Mouse (Mus musculus): ENCODE results near the gene Zbtb5. TPM values are rescaled to one million over a fixed set of nuclear protein-coding genes. Genes with fewer than 3 reads are reported as not detected.
A peak's percentile ranks its signal among the peaks of the same experiment; 100 is the strongest.

Zbtb5 gene
- total and polyA plus RNA-seq, 3 experiments: 9.1 to 10.2 TPM; not detected in 1

DNA sequence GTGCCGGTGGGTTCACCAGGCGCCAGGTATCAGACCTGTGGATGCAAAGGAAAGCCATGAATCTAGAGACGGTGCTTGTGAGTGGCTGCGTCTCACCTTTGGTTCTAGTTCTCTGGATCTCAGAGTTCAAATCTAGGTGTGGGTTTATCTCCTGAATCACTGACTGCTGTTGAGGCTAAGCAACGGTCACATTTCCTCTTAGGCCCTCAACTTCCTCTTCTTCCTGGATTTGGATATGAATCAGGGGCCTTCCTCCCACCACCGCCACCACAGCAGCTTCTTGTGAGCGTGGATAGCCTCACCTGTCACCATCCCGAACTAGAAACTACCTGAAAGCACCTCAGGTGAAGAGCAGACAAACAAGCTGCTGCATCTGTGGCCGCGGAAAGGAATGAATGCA is 23.8 kb upstream of the Zbtb5 start:
- Histone ChIP-seq H3K79me2 (ENCODE audit: control insufficient read depth, insufficient read depth, low read length, poor library complexity) (no peaks in the 10 kb centered on the region), H3K27ac (ENCODE audit: control insufficient read depth, low read depth, low read length) (no peak overlapping the region), H3K36me3 (ENCODE audit: control insufficient read depth in 1 of 2, insufficient read depth in 2 of 2, low read length in 2 of 2) (peaks cover 0 to 2% of the 10 kb centered on the region in 2 experiments; a peak in 2 of 4 replicates), H3K4me3 (ENCODE audit: control insufficient read depth in 1 of 2, insufficient read depth in 1 of 2, low read depth in 2 of 2, low read length in 2 of 2) (no peak overlapping the region), H3K4me1 (ENCODE audit: control insufficient read depth in 1 of 2, insufficient read depth in 2 of 2, low read length in 2 of 2) (peaks cover 0 to 9% of the 10 kb centered on the region in 2 experiments; a peak in 2 of 4 replicates), H3K9ac (ENCODE audit: control insufficient read depth, low read depth, low read length, poor library complexity, severe bottlenecking) (no peak overlapping the region), H3K9me3 (replicated peaks; ENCODE audit: insufficient read depth, low read length) (no peaks in the 10 kb centered on the region), H3K27me3 (ENCODE audit: control insufficient read depth in 1 of 2, insufficient read depth in 2 of 2, low read length in 2 of 2) (no peaks in the 10 kb centered on the region)
- DNase-seq (ENCODE audit: low read depth, low spot score): peak; percentile 44
- TF ChIP-seq JUND (IDR thresholded peaks at IDR 0.05; ENCODE audit: low read depth, low read length): no peak
- TF ChIP-seq NRF1 (IDR thresholded peaks at IDR 0.05; ENCODE audit: insufficient read depth, low read depth, low read length, poor library complexity, severe bottlenecking): no peak
- TF ChIP-seq EP300 (IDR thresholded peaks at IDR 0.05; ENCODE audit: low read depth in 1 of 2, low read length in 2 of 2): peak; percentile 57
- TF ChIP-seq USF2 (IDR thresholded peaks at IDR 0.05; ENCODE audit: borderline replicate concordance in 1 of 2, insufficient read depth in 1 of 2, low read depth in 1 of 2, low read length in 2 of 2): no peak
- peak; percentile 66 for TF ChIP-seq MYB (IDR thresholded peaks at IDR 0.05; ENCODE audit: low read depth, low read length)
- TF ChIP-seq ZMIZ1 (IDR thresholded peaks at IDR 0.05; ENCODE audit: low read depth, low read length): no peak
- TF ChIP-seq ETS1 (IDR thresholded peaks at IDR 0.05; ENCODE audit: low read depth, low read length): no peak
- TF ChIP-seq POLR2AphosphoS5 (IDR thresholded peaks at IDR 0.05; ENCODE audit: borderline replicate concordance, low read depth, low read length): no peak
- peak; percentile 30; the same call in 1 of the 2 replicates for TF ChIP-seq GATA1 (IDR thresholded peaks at IDR 0.05; ENCODE audit: low read depth, low read length)
- no peak for TF ChIP-seq E2F4 (IDR thresholded peaks at IDR 0.05; ENCODE audit: borderline replicate concordance, low read depth, low read length)
- no peak for TF ChIP-seq UBTF (IDR thresholded peaks at IDR 0.05; ENCODE audit: borderline replicate concordance, insufficient read depth, low read depth, low read length)
- TF ChIP-seq POLR2AphosphoS2 (IDR thresholded peaks at IDR 0.05; ENCODE audit: low read length): no peak
- TF ChIP-seq ZNF384 (IDR thresholded peaks at IDR 0.05; ENCODE audit: low read depth, low read length): no peak
- TF ChIP-seq USF1 (IDR thresholded peaks at IDR 0.05; ENCODE audit: low read depth, low read length): no peak
- TF ChIP-seq RCOR1 (IDR thresholded peaks at IDR 0.05; ENCODE audit: low read depth, low read length): peak; percentile 92
- TF ChIP-seq BHLHE40 (IDR thresholded peaks at IDR 0.05; ENCODE audit: borderline replicate concordance, low read depth, low read length): no peak
- TF ChIP-seq TBP (IDR thresholded peaks at IDR 0.05; ENCODE audit: low read depth, low read length): no peak
- no peak for TF ChIP-seq MAFK (IDR thresholded peaks at IDR 0.05; ENCODE audit: borderline replicate concordance, low read depth, low read length)
- no peak for TF ChIP-seq KAT2A (conservative IDR thresholded peaks at IDR 0.05; ENCODE audit: low read depth, low read length)
